Mouse (Mus musculus) lung, embryonic 16.5 days (tissue): ENCODE measurements around the gene Gm20708. TPM values are rescaled to one million over a fixed set of nuclear protein-coding genes. Genes with fewer than 3 reads are reported as not detected.
A peak's percentile ranks its signal among the peaks of the same experiment; 100 is the strongest.

Experiments
- ATAC-seq: fragments of 200-750 bp; cut with Nextera tagmentation; 2 replicates; pipeline ENCODE4 v1.8.0; 2017; ENCODE audit warnings: low read depth, mild to moderate bottlenecking, moderate library complexity
- H3K27ac ChIP-seq: fragments of 300-500 bp; sonication (generic); 2 replicates; pipeline ENCODE4 v1.5.1; 2014; ENCODE audit warnings: mild to moderate bottlenecking, control low read depth, low read length
- H3K27me3 ChIP-seq: fragments of 300-500 bp; sonication (generic); 2 replicates; pipeline ENCODE4 v1.6.1; 2014; ENCODE audit warnings: low read depth, low read length, mixed read lengths; ENCODE audit not compliant: control insufficient read depth, insufficient read depth
- H3K36me3 ChIP-seq: fragments of 300-500 bp; sonication (generic); 2 replicates; pipeline ENCODE4 v1.6.1; 2014; ENCODE audit warnings: low read length; ENCODE audit not compliant: control insufficient read depth, insufficient read depth
- H3K4me1 ChIP-seq: fragments of 300-500 bp; sonication (generic); replicated peaks from 2 replicates; pipeline ENCODE4 v1.6.1; 2014; ENCODE audit warnings: low read length, mixed read lengths; ENCODE audit not compliant: control insufficient read depth, insufficient read depth
- H3K4me2 ChIP-seq: fragments of 300-500 bp; sonication (generic); 2 replicates; pipeline ENCODE4 v1.6.1; 2014; ENCODE audit warnings: low read depth, low read length, control low read depth
- H3K4me3 ChIP-seq: fragments of 300-500 bp; sonication (generic); 2 replicates; pipeline ENCODE4 v1.5.1; 2014; ENCODE audit warnings: mild to moderate bottlenecking, low read length, control low read depth
- H3K9ac ChIP-seq: fragments of 300-500 bp; sonication (generic); 2 replicates; pipeline ENCODE4 v1.6.1; 2014; ENCODE audit warnings: low read length, control low read depth
- H3K9me3 ChIP-seq: fragments of 300-500 bp; sonication (generic); 2 replicates; pipeline ENCODE4 v1.6.1; 2016; ENCODE audit warnings: low read length; ENCODE audit not compliant: control insufficient read depth
- WGBS: fragments of 180-500 bp; shearing (Covaris S2); extraction: QIAGEN DNeasy Blood & Tissue Kit; methylation state at CpG from one replicate; pipeline ENCODE4 v1.1.7; 2014; 5-methylcytosine and 5-hydroxymethylcytosine counted together
- polyA plus RNA-seq: library from polyadenylated mRNA; unstranded; fragments of >200 nt; fragmentation: Nextera tagmentation; extraction: Ambion mirVana; gene quantifications from 2 replicates; pipeline ENCODE4 v1.2.1, GENCODE M21; 2015

Gm20708 gene
- polyA plus RNA-seq, 1 experiment from 2014 or later = 0.14 TPM

- WGBS = 69% methylated on average over 7 of the region's 7 CpGs
- no peak overlapping the region for H3K4me3 ChIP-seq
- no peaks in the 10 kb centered on the region for H3K9me3 ChIP-seq
- no peaks in the 10 kb centered on the region; the same call in 1 of the 2 replicates for H3K36me3 ChIP-seq
- H3K27ac ChIP-seq = no peak overlapping the region
- no peaks in the 10 kb centered on the region for H3K27me3 ChIP-seq
- no peak for ATAC-seq
- no peak overlapping the region for H3K4me2 ChIP-seq
- no peaks in the 10 kb centered on the region; the same call in 1 of the 2 replicates for H3K4me1 ChIP-seq
- no peak overlapping the region for H3K9ac ChIP-seq
Measured at GRCm38 (mm10) chr11:117769683-117770047, 39.8 kb upstream of the Gm20708 start.

GRCm38 (mm10) chr11:117770407-117770806 is 39.1 kb upstream of the Gm20708 start:
- Histone ChIP-seq H3K9ac (no peak overlapping the region), H3K36me3 (no peaks in the 10 kb centered on the region), H3K9me3 (no peaks in the 10 kb centered on the region), H3K27me3 (no peaks in the 10 kb centered on the region), H3K27ac (no peak overlapping the region), H3K4me1 (no peaks in the 10 kb centered on the region; the same call in 1 of the 2 replicates), H3K4me3 (no peak overlapping the region), H3K4me2 (no peak overlapping the region)
- no peak for ATAC-seq
- 75% methylated on average over 10 of the region's 10 CpGs for WGBS

GRCm38 (mm10) chr11:117772352-117772751 is 37.1 kb upstream of the Gm20708 start:
- Histone ChIP-seq H3K4me3 (no peak overlapping the region), H3K4me1 (no peaks in the 10 kb centered on the region; the same call in 1 of the 2 replicates), H3K27me3 (no peaks in the 10 kb centered on the region), H3K27ac (no peak overlapping the region), H3K9ac (no peak overlapping the region), H3K4me2 (no peak overlapping the region), H3K36me3 (no peaks in the 10 kb centered on the region), H3K9me3 (no peaks in the 10 kb centered on the region)
- ATAC-seq = no peak
- WGBS = 90% methylated on average over 7 of the region's 7 CpGs

- no peak for ATAC-seq
- Histone ChIP-seq H3K4me1 (peaks cover 12% of the 10 kb centered on the region), H3K27ac (no peak overlapping the region), H3K9ac (no peak overlapping the region), H3K4me3 (no peak overlapping the region), H3K4me2 (no peak overlapping the region), H3K27me3 (no peaks in the 10 kb centered on the region), H3K9me3 (no peaks in the 10 kb centered on the region), H3K36me3 (no peaks in the 10 kb centered on the region)
- WGBS = 86% methylated on average over 10 of the region's 10 CpGs
Measured at GRCm38 (mm10) chr11:117774925-117775324, 34.5 kb upstream of the Gm20708 start.

- no peak for ATAC-seq
- Histone ChIP-seq H3K36me3 (no peaks in the 10 kb centered on the region), H3K4me3 (no peak overlapping the region), H3K27ac (no peak overlapping the region), H3K9ac (no peak overlapping the region), H3K9me3 (no peaks in the 10 kb centered on the region), H3K27me3 (no peaks in the 10 kb centered on the region), H3K4me2 (no peak overlapping the region), H3K4me1 (peaks cover 18% of the 10 kb centered on the region)
- WGBS = 86% methylated on average over 13 of the region's 13 CpGs
Measured at GRCm38 (mm10) chr11:117775540-117775939, 33.9 kb upstream of the Gm20708 start.

- WGBS = 91% methylated on average over 14 of the region's 14 CpGs
- Histone ChIP-seq H3K27ac (no peak overlapping the region), H3K4me2 (no peak overlapping the region), H3K36me3 (no peaks in the 10 kb centered on the region), H3K27me3 (no peaks in the 10 kb centered on the region), H3K4me3 (no peak overlapping the region), H3K4me1 (peaks cover 25% of the 10 kb centered on the region), H3K9me3 (no peaks in the 10 kb centered on the region), H3K9ac (no peak overlapping the region)
- ATAC-seq = no peak
Measured at GRCm38 (mm10) chr11:117776085-117776792, 33.2 kb upstream of the Gm20708 start.

- Histone ChIP-seq H3K4me1 (peaks cover 34% of the 10 kb centered on the region), H3K4me2 (no peak overlapping the region), H3K27me3 (no peaks in the 10 kb centered on the region), H3K27ac (no peak overlapping the region), H3K9ac (no peak overlapping the region), H3K4me3 (no peak overlapping the region), H3K9me3 (no peaks in the 10 kb centered on the region), H3K36me3 (no peaks in the 10 kb centered on the region)
- 85% methylated on average over 5 of the region's 5 CpGs for WGBS
- ATAC-seq = no peak
Measured at GRCm38 (mm10) chr11:117777111-117777510, 32.4 kb upstream of the Gm20708 start.

GRCm38 (mm10) chr11:117778031-117778430 is 31.4 kb upstream of the Gm20708 start:
- H3K27me3 ChIP-seq = no peaks in the 10 kb centered on the region
- ATAC-seq = no peak
- no peak overlapping the region for H3K27ac ChIP-seq
- no peak overlapping the region for H3K9ac ChIP-seq
- WGBS = 88% methylated on average over 11 of the region's 11 CpGs
- peaks cover 36% of the 10 kb centered on the region for H3K4me1 ChIP-seq
- no peaks in the 10 kb centered on the region for H3K36me3 ChIP-seq
- H3K4me3 ChIP-seq = no peak overlapping the region
- no peaks in the 10 kb centered on the region for H3K9me3 ChIP-seq
- no peak overlapping the region for H3K4me2 ChIP-seq

GRCm38 (mm10) chr11:117778851-117779433 is 30.5 kb upstream of the Gm20708 start:
- peak overlapping the region; percentile 61 for H3K4me3 ChIP-seq
- WGBS = 43% methylated on average over 12 of the region's 12 CpGs
- no peaks in the 10 kb centered on the region; the same call in 1 of the 2 replicates for H3K27me3 ChIP-seq
- peak overlapping the region; percentile 97 for H3K27ac ChIP-seq
- H3K36me3 ChIP-seq = no peaks in the 10 kb centered on the region
- no peaks in the 10 kb centered on the region for H3K9me3 ChIP-seq
- peak overlapping the region; percentile 98 for H3K4me2 ChIP-seq
- no peak for ATAC-seq
- H3K9ac ChIP-seq = peak overlapping the region; percentile 77
- H3K4me1 ChIP-seq = peaks cover 41% of the 10 kb centered on the region
